Mouse (Mus musculus): ENCODE measurements around the gene Ahcyl2. TPM values are rescaled to one million over a fixed set of nuclear protein-coding genes. Genes with fewer than 3 reads are reported as not detected.

Gene Ahcyl2
- polyA plus RNA-seq, 1 experiment, result 69.7 TPM

DNA sequence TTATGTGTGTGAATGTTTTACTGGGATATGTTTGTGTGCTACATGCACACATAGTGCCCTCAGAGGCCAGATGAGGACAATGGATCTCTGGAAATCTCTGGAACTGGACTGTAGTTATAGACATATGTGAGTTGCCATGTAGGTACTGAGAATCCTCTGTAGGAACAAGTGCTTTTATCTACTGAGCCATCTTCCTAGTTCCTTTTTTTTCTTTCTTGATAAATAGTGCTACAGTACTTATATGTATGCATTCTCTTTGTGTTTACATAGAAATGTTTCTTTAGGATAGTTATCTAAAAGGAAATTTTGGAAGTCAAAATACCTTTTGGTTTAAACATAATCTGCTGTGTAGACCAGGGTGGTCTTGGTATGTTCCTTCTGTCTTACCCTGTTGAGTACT, 12.3 kb downstream of the Ahcyl2 start:
- no peaks in the 10 kb centered on the region; the same call in 1 of the 2 replicates for H3K4me1 ChIP-seq (ENCODE audit: control insufficient read depth, insufficient read depth, low read length)
- DNase-seq, result no peak
- H3K4me3 ChIP-seq (replicated peaks; ENCODE audit: extremely low read depth, low read depth, low read length), result no peak overlapping the region
- no peak for TF ChIP-seq POLR2A (IDR thresholded peaks at IDR 0.05; ENCODE audit: borderline replicate concordance, extremely low read depth, low read depth, low read length)
- TF ChIP-seq CTCF (IDR thresholded peaks at IDR 0.05; ENCODE audit: insufficient read depth, low read length), result no peak

DNA sequence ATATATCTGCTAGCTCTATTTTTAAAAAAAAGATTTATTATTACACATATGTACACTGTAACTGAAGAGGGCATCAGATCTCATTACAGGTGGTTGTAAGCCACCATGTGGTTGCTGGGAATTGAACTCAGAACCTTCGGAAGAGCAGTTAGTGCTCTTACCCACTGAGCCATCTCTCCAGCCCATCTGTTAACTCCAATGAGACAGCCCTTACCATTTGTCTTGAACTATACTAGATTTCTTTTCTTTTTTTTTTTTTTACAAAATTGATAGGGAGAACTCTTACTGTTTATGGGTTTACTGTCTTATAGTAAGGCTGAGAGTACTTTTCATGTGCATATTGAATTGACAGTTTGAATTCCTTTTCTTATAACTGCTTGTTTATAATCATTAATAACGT, 12.8 kb downstream of the Ahcyl2 start:
- no peak for DNase-seq
- TF ChIP-seq POLR2A (IDR thresholded peaks at IDR 0.05; ENCODE audit: borderline replicate concordance, extremely low read depth, low read depth, low read length), result no peak
- no peak for TF ChIP-seq CTCF (IDR thresholded peaks at IDR 0.05; ENCODE audit: insufficient read depth, low read length)
- H3K4me1 ChIP-seq (ENCODE audit: control insufficient read depth, insufficient read depth, low read length), result no peaks in the 10 kb centered on the region; the same call in 1 of the 2 replicates
- no peak overlapping the region for H3K4me3 ChIP-seq (replicated peaks; ENCODE audit: extremely low read depth, low read depth, low read length)
- 96% methylated on average over 2 of the region's 2 CpGs for WGBS

DNA sequence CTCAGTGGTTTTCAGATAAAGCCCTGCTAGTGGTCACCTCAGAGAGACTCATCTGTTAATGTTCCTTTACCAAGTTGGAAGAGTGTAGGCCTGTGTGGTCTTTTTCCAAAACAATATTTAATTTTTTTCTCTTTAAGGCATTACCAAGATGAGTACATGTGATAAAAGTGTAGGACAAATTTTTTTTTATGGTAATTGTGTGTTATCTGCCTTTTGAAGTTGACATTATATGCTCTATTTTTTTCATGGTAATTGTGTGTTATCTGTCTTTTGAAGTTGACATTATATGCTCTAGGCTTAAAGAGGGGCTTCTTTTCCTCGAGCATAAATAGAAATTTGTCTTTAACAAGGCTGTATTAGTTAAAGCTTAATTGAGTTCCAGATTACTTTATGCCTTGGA, 14.4 kb downstream of the Ahcyl2 start:
- 62% methylated on average over 1 of the region's 1 CpGs for WGBS
- Histone ChIP-seq H3K4me3 (replicated peaks; ENCODE audit: extremely low read depth, low read depth, low read length) (no peak overlapping the region), H3K4me1 (ENCODE audit: control insufficient read depth, insufficient read depth, low read length) (no peaks in the 10 kb centered on the region)
- no peak for DNase-seq
- no peak for TF ChIP-seq POLR2A (IDR thresholded peaks at IDR 0.05; ENCODE audit: borderline replicate concordance, extremely low read depth, low read depth, low read length)
- no peak for TF ChIP-seq CTCF (IDR thresholded peaks at IDR 0.05; ENCODE audit: insufficient read depth, low read length)

- 85% methylated on average over 6 of the region's 6 CpGs for WGBS
- TF ChIP-seq CTCF (IDR thresholded peaks at IDR 0.05; ENCODE audit: insufficient read depth, low read length) (no peak), POLR2A (IDR thresholded peaks at IDR 0.05; ENCODE audit: borderline replicate concordance, extremely low read depth, low read depth, low read length) (no peak)
- H3K4me3 ChIP-seq (replicated peaks; ENCODE audit: extremely low read depth, low read depth, low read length), result no peak overlapping the region
- H3K4me1 ChIP-seq (ENCODE audit: control insufficient read depth, insufficient read depth, low read length), result no peaks in the 10 kb centered on the region
- no peak for DNase-seq
Observed at GRCm38 (mm10) chr6:29783960-29784359, 16.1 kb downstream of the Ahcyl2 start.

DNA sequence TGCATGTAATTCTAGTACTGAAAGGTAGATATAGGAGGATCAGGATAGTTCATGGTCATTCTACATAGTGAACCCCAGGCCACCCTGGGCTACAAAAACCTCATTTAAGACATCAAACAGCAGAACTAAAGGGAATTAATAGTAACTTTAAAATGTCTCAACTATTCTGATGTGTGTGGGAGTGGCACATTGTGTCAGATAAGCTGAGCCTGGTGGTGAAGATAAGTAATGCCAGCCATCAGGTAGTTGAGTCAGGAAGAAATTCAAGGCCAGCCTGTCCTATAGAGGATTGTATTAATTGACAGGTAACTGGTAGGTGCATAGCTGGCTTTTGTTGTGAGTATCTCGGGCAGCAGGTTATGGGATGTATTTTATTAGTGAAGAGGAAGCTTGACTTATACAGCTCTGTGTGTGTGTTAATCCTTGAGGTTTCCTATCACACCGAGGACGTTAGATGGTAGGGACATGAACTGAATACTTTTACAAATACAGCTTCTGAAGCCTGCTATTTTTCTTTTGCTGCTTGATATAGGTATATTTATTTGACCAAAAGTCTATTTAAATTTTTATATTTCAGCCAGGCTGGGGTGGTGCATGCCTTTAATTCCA, 16.7 kb downstream of the Ahcyl2 start:
- no peak overlapping the region for H3K4me3 ChIP-seq (replicated peaks; ENCODE audit: extremely low read depth, low read depth, low read length)
- DNase-seq, result no peak
- 87% methylated on average over 3 of the region's 3 CpGs for WGBS
- H3K4me1 ChIP-seq (ENCODE audit: control insufficient read depth, insufficient read depth, low read length), result no peaks in the 10 kb centered on the region
- TF ChIP-seq CTCF (IDR thresholded peaks at IDR 0.05; ENCODE audit: insufficient read depth, low read length), result no peak
- TF ChIP-seq POLR2A (IDR thresholded peaks at IDR 0.05; ENCODE audit: borderline replicate concordance, extremely low read depth, low read depth, low read length), result no peak

DNA sequence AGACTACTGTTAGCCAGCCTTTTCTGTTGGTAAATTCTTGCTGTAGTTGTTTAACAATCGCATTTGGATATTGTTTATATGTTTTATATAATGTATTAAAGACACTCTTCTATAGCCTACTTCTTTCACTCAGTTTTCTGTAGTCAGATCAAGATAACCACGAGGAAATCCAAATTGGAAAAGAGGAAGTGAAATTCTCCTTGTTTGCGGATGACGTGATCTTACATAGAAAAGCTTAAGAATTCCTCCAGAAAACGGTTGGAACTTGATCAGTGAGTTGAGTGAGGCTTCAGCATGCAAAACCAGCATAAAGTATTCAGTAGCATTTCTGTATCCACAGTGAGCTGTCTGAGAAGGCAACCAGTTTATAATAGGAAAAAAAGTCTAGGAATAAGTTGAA, 17.9 kb downstream of the Ahcyl2 start:
- no peak overlapping the region for H3K4me3 ChIP-seq (replicated peaks; ENCODE audit: extremely low read depth, low read depth, low read length)
- WGBS, result 72% methylated on average over 5 of the region's 5 CpGs
- DNase-seq, result no peak
- TF ChIP-seq POLR2A (IDR thresholded peaks at IDR 0.05; ENCODE audit: borderline replicate concordance, extremely low read depth, low read depth, low read length), result no peak
- no peak for TF ChIP-seq CTCF (IDR thresholded peaks at IDR 0.05; ENCODE audit: insufficient read depth, low read length)
- no peaks in the 10 kb centered on the region for H3K4me1 ChIP-seq (ENCODE audit: control insufficient read depth, insufficient read depth, low read length)

DNA sequence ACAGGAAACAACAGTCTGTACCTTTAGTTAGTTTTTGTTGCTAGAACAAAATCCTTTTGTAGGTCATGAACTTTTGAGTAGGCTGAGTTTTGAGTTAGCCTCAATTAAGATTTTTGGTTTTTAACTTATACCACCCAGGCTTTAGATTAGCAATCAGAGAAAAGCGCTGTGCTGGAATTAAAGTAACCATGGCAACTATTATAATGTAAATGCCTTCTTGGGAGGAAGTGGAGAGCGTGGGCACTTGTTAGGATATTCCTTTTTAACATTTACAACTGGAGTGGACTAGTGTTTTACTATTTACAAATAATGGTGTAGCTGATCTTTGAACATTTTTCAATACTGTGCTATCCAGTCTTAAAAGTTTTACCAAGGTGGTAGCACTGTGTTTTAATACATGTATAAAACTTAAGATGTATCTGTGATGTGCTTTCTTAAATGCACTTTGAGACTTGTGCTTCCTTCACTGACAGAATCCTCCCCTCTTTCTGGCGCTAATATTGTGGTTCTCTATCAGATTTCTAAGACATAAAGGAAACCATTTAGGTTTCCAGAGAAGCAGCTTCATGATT, 21.1 kb downstream of the Ahcyl2 start:
- H3K4me3 ChIP-seq (replicated peaks; ENCODE audit: extremely low read depth, low read depth, low read length), result no peak overlapping the region
- TF ChIP-seq POLR2A (IDR thresholded peaks at IDR 0.05; ENCODE audit: borderline replicate concordance, extremely low read depth, low read depth, low read length) (no peak), CTCF (IDR thresholded peaks at IDR 0.05; ENCODE audit: insufficient read depth, low read length) (no peak)
- no peaks in the 10 kb centered on the region for H3K4me1 ChIP-seq (ENCODE audit: control insufficient read depth, insufficient read depth, low read length)
- DNase-seq, result no peak
- WGBS, result 66% methylated on average over 3 of the region's 3 CpGs

GRCm38 (mm10) chr6:29790014-29790698, 22.3 kb downstream of the Ahcyl2 start:
- WGBS, result 81% methylated on average over 3 of the region's 3 CpGs
- DNase-seq, result no peak
- no peak for TF ChIP-seq CTCF (IDR thresholded peaks at IDR 0.05; ENCODE audit: insufficient read depth, low read length)
- TF ChIP-seq POLR2A (IDR thresholded peaks at IDR 0.05; ENCODE audit: borderline replicate concordance, extremely low read depth, low read depth, low read length), result no peak
- Histone ChIP-seq H3K4me3 (replicated peaks; ENCODE audit: extremely low read depth, low read depth, low read length) (no peak overlapping the region), H3K4me1 (ENCODE audit: control insufficient read depth, insufficient read depth, low read length) (no peaks in the 10 kb centered on the region)

- Histone ChIP-seq H3K4me1 (ENCODE audit: control insufficient read depth, insufficient read depth, low read length) (no peaks in the 10 kb centered on the region), H3K4me3 (replicated peaks; ENCODE audit: extremely low read depth, low read depth, low read length) (no peak overlapping the region)
- 29% methylated on average over 1 of the region's 1 CpGs for WGBS
- TF ChIP-seq POLR2A (IDR thresholded peaks at IDR 0.05; ENCODE audit: borderline replicate concordance, extremely low read depth, low read depth, low read length) (no peak), CTCF (IDR thresholded peaks at IDR 0.05; ENCODE audit: insufficient read depth, low read length) (no peak)
- DNase-seq, result no peak
Observed at GRCm38 (mm10) chr6:29793520-29793919, 25.7 kb downstream of the Ahcyl2 start.

GRCm38 (mm10) chr6:29794582-29794981, 26.8 kb downstream of the Ahcyl2 start:
- no peak for DNase-seq
- 73% methylated on average over 6 of the region's 6 CpGs for WGBS
- no peaks in the 10 kb centered on the region for H3K4me1 ChIP-seq (ENCODE audit: control insufficient read depth, insufficient read depth, low read length)
- H3K4me3 ChIP-seq (replicated peaks; ENCODE audit: extremely low read depth, low read depth, low read length), result no peak overlapping the region
- TF ChIP-seq POLR2A (IDR thresholded peaks at IDR 0.05; ENCODE audit: borderline replicate concordance, extremely low read depth, low read depth, low read length) (no peak), CTCF (IDR thresholded peaks at IDR 0.05; ENCODE audit: insufficient read depth, low read length) (no peak)

Measured in lung, adult 2 months (tissue).